Mouse (Mus musculus) liver, embryonic 12.5 days (tissue): Measurements from ENCODE around the gene Axin2. TPM values are rescaled to one million over a fixed set of nuclear protein-coding genes. Genes with fewer than 3 reads are reported as not detected.

Experiments used
- ATAC-seq: fragments of 200-750 bp; cut with Nextera tagmentation; 2 replicates; pipeline ENCODE4 v1.8.0; 2017; ENCODE audit warnings: moderate number of reproducible peaks, mild to moderate bottlenecking, moderate library complexity
- H3K27ac ChIP-seq: fragments of 300-500 bp; sonication (generic); 2 replicates; pipeline ENCODE4 v1.5.1; 2016; ENCODE audit warnings: mild to moderate bottlenecking
- H3K27me3 ChIP-seq: fragments of 300-500 bp; sonication (generic); replicated peaks from 2 replicates; pipeline ENCODE4 v1.6.1; 2016; ENCODE audit warnings: mild to moderate bottlenecking, moderate library complexity
- H3K36me3 ChIP-seq: fragments of 300-500 bp; sonication (generic); 2 replicates; pipeline ENCODE4 v1.6.1; 2016; ENCODE audit warnings: mild to moderate bottlenecking, moderate library complexity
- H3K4me1 ChIP-seq: fragments of 300-500 bp; sonication (generic); 2 replicates; pipeline ENCODE4 v1.6.1; 2016
- H3K4me2 ChIP-seq: fragments of 300-500 bp; sonication (generic); 2 replicates; pipeline ENCODE4 v1.6.1; 2016; ENCODE audit warnings: mild to moderate bottlenecking, moderate library complexity
- H3K4me3 ChIP-seq: fragments of 300-500 bp; sonication (generic); 2 replicates; pipeline ENCODE4 v1.5.1; 2016; ENCODE audit warnings: mild to moderate bottlenecking, moderate library complexity
- H3K9ac ChIP-seq: fragments of 300-500 bp; sonication (generic); 2 replicates; pipeline ENCODE4 v1.6.1; 2016; ENCODE audit warnings: mild to moderate bottlenecking, moderate library complexity
- H3K9me3 ChIP-seq: fragments of 300-500 bp; sonication (generic); replicated peaks from 2 replicates; pipeline ENCODE4 v1.6.1; 2016; ENCODE audit warnings: mild to moderate bottlenecking, moderate library complexity
- WGBS: fragments of 180-500 bp; shearing (Covaris S2); methylation state at CpG from one replicate; pipeline ENCODE4 v1.1.7; 2016; ENCODE audit not compliant: insufficient replicate concordance; 5-methylcytosine and 5-hydroxymethylcytosine counted together
- polyA plus RNA-seq: library from polyadenylated mRNA; unstranded; fragments of >200 nt; fragmentation: Nextera tagmentation; extraction: Ambion mirVana; gene quantifications from 2 replicates; pipeline ENCODE4 v1.2.1, GENCODE M21; 2016

Gene Axin2
- polyA plus RNA-seq, 1 experiment from 2014 or later: 0.41 TPM

DNA sequence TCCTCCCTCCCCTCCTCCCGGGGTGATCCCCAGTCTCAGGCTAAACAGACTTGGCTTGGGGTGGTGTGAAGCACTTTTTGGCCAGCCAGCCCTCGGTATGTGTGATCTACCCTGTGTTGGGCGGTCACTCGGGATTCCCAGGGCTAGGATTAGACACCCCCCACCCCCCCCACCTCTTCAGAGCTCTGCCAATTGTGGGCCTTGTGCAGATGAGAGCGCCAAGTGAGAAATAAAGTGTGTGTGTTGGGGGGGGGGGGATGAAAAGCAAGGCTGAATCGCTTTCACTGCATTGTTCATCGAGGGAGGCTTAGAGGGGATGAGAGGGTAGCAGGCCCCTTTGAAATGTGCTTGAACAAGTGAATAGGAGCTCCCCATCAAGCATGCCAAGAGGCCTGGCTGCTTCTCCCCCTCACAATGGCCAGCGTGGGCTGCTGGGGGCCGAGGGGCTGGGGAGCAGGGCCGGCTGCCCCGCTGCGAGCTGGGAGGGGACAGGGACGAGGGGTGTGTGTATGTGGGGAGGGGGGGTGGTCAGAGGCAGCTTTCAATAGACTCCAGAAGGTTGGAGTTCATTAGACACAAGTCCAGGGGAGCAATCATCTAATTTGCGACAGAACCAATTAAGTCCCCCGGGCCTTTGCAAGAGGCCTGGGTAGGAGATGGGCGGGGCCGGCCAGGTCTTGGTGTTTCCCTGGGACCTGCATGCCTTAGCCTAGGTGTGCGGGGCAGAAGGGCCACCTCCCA is 15.1 kb downstream of the Axin2 start:
- no peak overlapping the region for H3K4me3 ChIP-seq
- no peaks in the 10 kb centered on the region for H3K4me1 ChIP-seq
- no peak overlapping the region for H3K9ac ChIP-seq
- H3K9me3 ChIP-seq: no peaks in the 10 kb centered on the region
- no peaks in the 10 kb centered on the region for H3K27me3 ChIP-seq
- no peak overlapping the region for H3K27ac ChIP-seq
- 76% methylated on average over 18 of the region's 18 CpGs for WGBS
- ATAC-seq: no peak
- no peak overlapping the region for H3K4me2 ChIP-seq
- H3K36me3 ChIP-seq: peaks cover 21% of the 10 kb centered on the region; the same call in 1 of the 2 replicates

DNA sequence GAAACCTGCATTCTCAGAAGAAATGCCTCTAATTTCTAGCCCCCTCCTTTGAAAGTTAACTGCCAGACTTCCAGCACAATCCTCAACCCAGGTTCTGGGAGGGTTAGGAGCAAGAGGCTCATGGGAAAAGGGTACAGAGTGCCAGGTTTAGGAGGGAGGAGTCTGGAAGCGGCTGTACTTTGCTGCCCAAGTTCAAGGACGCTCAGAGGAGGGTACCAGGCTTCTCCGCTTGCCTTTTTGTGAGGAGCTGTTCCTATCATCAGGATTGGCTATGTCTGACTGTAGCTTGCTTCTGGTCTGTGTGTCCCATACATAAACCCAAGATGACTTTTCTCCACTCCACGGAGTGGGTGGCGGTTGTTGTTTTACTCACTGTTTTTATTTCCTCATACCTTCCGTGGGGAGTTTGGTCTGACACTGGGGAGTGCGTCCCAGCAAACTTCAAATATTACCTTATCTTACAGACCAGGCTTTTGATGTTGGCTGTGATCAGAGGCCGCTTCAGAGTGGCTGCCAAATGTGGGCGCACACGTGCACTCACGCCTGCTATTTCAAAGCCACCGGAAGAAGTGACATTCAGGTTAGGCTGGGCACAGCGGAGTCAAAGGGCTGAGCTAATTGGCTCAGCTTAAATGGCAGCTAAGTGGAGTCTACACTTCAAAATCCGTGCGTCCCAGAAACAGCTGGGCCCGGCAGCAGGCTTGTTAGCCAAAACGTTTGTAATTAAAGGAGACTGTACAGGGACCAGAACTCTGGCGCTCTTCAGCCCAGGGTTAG is 16.1 kb downstream of the Axin2 start:
- H3K9ac ChIP-seq: no peak overlapping the region
- H3K4me2 ChIP-seq: no peak overlapping the region
- H3K4me1 ChIP-seq: no peaks in the 10 kb centered on the region
- ATAC-seq: no peak
- 65% methylated on average over 18 of the region's 18 CpGs for WGBS
- H3K4me3 ChIP-seq: no peak overlapping the region
- H3K9me3 ChIP-seq: no peaks in the 10 kb centered on the region
- no peaks in the 10 kb centered on the region for H3K27me3 ChIP-seq
- H3K27ac ChIP-seq: no peak overlapping the region
- H3K36me3 ChIP-seq: peaks cover 21% of the 10 kb centered on the region; the same call in 1 of the 2 replicates

DNA sequence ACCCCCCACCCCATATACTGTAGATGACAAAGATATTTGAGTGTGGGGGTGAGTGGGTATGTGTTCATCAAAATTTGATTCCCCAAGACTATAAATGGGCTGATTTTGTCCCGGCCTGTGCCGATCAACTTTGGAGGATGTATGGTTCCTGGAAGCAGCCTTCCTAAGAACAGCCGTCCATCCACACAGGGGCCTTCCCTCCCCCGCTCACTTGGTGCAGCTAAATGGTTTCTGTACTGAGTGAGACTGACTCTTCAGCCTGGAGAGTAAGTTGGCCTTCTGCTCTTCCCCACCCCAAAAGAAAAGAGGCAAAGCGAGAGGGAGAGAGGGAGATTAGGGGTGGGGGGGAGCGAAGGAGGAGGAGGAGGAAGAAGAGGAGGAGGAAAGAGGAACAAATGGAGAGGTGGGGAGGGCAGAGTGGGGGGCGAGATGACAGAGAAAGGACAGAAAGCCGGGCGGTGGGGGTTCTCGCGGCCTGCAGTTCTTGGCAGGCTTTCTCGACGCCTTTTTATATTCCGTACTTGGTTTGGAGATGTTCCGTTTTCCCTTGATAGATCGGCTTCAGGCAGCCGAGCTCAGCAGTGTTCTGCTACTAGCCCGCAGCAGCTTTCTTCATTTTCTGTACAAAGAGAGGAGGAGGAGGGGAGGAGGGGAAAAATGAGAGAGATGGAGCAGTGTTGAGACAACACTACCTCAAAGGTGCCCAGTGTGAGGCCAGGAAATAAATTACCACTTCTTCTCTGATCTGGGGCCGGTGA is 20.7 kb downstream of the Axin2 start:
- Histone ChIP-seq H3K9me3 (no peaks in the 10 kb centered on the region), H3K27ac (no peak overlapping the region), H3K4me1 (no peaks in the 10 kb centered on the region), H3K4me2 (no peak overlapping the region), H3K9ac (no peak overlapping the region), H3K36me3 (peaks cover 37% of the 10 kb centered on the region), H3K27me3 (no peaks in the 10 kb centered on the region), H3K4me3 (no peak overlapping the region)
- WGBS: 66% methylated on average over 19 of the region's 19 CpGs
- no peak for ATAC-seq

DNA sequence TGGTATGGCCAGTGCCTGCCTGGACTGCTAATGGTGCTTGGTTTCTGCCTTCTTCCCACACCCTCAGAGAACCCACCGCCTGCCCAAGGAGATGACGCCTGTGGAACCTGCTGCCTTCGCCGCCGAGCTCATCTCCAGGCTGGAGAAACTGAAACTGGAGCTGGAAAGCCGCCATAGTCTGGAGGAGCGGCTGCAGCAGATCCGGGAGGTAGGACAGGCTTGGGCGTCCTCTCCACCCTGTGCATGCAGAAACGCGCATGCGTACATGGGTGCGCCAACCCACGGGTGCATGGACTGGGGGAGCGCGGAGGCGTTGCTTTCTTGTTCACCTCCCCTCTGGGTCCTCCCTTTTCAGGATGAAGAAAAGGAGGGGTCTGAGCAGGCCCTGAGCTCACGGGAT is 21.7 kb downstream of the Axin2 start:
- Histone ChIP-seq H3K4me2 (no peak overlapping the region), H3K36me3 (peaks cover 40% of the 10 kb centered on the region), H3K27ac (no peak overlapping the region), H3K4me3 (no peak overlapping the region), H3K9me3 (no peaks in the 10 kb centered on the region), H3K27me3 (no peaks in the 10 kb centered on the region), H3K4me1 (no peaks in the 10 kb centered on the region), H3K9ac (no peak overlapping the region)
- ATAC-seq: no peak
- 86% methylated on average over 18 of the region's 18 CpGs for WGBS

DNA sequence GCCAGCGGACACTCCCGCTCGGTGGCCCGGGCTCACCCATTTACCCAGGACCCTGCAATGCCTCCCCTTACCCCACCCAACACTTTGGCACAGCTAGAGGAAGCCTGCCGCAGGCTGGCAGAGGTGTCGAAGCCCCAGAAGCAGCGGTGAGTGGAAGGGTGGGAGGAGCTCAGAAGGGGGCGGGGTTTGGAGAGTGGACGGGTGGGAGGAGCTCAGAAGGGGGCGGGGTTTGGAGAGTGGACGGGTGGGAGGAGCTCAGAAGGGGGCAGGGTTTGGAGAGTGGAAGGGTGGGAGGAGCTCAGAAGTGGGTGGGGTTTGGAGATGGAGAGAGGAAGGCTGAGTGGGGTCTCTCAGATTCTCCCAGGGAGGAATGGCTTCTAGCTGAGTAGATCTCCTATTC is 23.6 kb downstream of the Axin2 start:
- Histone ChIP-seq H3K27me3 (no peaks in the 10 kb centered on the region), H3K4me3 (no peak overlapping the region), H3K4me2 (no peak overlapping the region), H3K9me3 (no peaks in the 10 kb centered on the region), H3K9ac (no peak overlapping the region), H3K27ac (no peak overlapping the region), H3K36me3 (peaks cover 43% of the 10 kb centered on the region), H3K4me1 (no peaks in the 10 kb centered on the region)
- 72% methylated on average over 11 of the region's 11 CpGs for WGBS
- no peak for ATAC-seq

DNA sequence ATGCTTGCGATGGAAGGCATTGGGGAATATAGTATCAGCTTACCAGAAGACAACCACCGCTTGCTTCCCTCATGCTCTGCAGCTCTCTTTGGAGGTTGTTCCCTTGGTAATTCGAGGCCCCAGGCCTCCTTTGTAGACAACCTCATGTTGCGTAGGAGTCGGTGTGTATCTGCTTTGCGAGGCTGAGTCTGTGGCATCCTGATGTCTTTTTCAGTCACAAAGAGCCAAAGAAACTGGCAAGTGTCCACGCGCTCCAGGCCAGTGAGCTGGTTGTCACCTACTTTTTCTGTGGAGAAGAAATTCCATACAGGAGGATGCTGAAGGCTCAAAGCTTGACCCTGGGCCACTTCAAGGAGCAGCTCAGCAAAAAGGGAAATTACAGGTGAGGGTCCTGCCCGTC is 25.5 kb downstream of the Axin2 start:
- H3K27ac ChIP-seq: no peak overlapping the region
- H3K36me3 ChIP-seq: peaks cover 35% of the 10 kb centered on the region

DNA sequence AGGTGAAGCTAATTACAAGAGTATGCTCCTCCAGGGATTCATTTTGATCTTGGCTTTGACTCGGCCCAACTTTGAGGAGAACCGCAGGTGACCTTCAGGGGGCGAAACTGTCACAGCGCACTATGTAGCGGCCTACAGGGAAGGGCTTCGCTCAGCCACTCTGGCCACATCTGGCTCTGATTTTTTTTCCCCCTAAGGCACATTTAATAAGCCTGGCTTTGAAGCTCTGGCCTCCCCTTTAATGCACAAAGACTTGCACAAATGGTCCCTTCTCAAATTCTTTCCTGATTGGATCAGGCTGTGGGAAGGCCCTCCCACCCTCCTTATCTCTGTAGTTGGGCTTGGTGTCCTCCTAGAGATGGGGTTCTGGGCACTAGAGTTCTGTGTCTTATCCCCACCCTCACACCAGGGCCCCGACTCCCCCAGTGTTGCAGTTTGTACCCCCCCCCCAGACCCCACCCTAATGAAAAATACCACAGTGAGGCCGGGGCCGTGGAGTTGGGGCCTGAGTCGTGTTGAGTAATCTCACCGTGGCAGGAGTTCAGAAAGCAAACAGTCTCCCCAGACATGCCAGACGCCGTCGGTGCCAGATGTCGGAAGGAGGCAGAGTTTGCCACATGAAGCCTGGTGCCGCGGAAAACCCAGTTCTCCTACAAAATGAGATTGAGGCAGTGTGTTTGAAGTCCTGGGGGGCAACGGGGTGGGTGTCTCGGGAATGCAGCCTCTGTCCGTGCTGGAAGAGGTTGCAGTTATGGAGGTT is 27.5 kb downstream of the Axin2 start:
- no peaks in the 10 kb centered on the region for H3K4me1 ChIP-seq
- peaks cover 24% of the 10 kb centered on the region for H3K36me3 ChIP-seq
- WGBS: 71% methylated on average over 20 of the region's 20 CpGs
- H3K4me2 ChIP-seq: no peak overlapping the region
- no peak overlapping the region for H3K9ac ChIP-seq
- ATAC-seq: no peak
- H3K27ac ChIP-seq: no peak overlapping the region
- no peaks in the 10 kb centered on the region for H3K27me3 ChIP-seq
- no peak overlapping the region for H3K4me3 ChIP-seq
- H3K9me3 ChIP-seq: no peaks in the 10 kb centered on the region

More for the DNA sequence above, 25.5 kb downstream of the Axin2 start:
- WGBS: 77% methylated on average over 9 of the region's 9 CpGs
- no peak overlapping the region for H3K4me2 ChIP-seq
- no peak for ATAC-seq
- no peaks in the 10 kb centered on the region for H3K27me3 ChIP-seq
- H3K4me1 ChIP-seq: no peaks in the 10 kb centered on the region
- H3K9me3 ChIP-seq: no peaks in the 10 kb centered on the region
- no peak overlapping the region for H3K4me3 ChIP-seq
- no peak overlapping the region for H3K9ac ChIP-seq

DNA sequence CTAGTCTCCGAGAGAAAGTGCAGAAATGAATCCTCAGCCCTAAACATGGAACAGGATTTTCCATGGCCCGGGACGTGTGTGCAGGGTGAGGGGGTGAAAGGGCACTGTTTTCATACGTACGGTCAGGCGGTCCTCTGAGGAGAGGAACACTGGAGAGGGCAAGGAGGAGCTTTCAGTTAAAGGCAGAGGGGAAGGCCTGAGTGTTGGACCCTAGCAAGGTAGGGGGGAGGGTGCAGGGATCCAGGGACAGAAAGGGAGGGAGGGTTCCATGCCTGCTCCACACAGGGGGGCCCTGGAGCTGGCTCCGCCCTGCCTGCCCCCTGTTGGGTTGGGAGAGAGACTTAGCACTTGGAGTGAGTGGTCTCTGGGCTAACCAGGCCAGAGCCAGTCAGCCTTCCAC is 28.4 kb downstream of the Axin2 start:
- no peaks in the 10 kb centered on the region for H3K9me3 ChIP-seq
- H3K4me3 ChIP-seq: no peak overlapping the region
- 77% methylated on average over 7 of the region's 7 CpGs for WGBS
- H3K4me2 ChIP-seq: no peak overlapping the region
- no peak for ATAC-seq
- H3K27me3 ChIP-seq: no peaks in the 10 kb centered on the region
- no peaks in the 10 kb centered on the region for H3K4me1 ChIP-seq
- H3K27ac ChIP-seq: no peak overlapping the region
- H3K9ac ChIP-seq: no peak overlapping the region
- peaks cover 19% of the 10 kb centered on the region; the same call in 1 of the 2 replicates for H3K36me3 ChIP-seq

DNA sequence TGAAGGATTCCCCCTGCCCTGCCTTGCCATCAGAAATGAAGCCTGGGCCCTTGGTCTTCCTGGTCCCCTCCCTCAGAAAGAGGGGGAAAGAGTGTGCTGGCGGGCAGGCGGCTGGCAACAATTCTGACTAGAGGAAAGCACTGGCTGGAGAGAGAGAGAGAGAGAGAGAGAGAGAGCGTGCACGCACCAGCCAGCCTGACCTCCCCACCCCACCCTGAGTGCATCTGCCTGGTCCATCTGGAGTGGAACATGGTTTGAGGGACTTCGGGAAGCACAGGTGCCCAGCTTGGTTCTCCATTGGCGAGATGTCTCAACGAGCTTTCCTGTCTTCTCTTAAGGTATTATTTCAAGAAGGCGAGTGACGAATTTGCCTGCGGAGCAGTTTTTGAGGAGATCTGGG is 28.8 kb downstream of the Axin2 start:
- Histone ChIP-seq H3K36me3 (0 out of 2 replicates have a peak, but pooled peaks cover 15% of the 10 kb centered on the region), H3K4me3 (no peak overlapping the region), H3K27me3 (no peaks in the 10 kb centered on the region), H3K4me1 (no peaks in the 10 kb centered on the region), H3K9ac (no peak overlapping the region), H3K27ac (no peak overlapping the region), H3K4me2 (no peak overlapping the region), H3K9me3 (no peaks in the 10 kb centered on the region)
- 82% methylated on average over 10 of the region's 10 CpGs for WGBS
- no peak for ATAC-seq

DNA sequence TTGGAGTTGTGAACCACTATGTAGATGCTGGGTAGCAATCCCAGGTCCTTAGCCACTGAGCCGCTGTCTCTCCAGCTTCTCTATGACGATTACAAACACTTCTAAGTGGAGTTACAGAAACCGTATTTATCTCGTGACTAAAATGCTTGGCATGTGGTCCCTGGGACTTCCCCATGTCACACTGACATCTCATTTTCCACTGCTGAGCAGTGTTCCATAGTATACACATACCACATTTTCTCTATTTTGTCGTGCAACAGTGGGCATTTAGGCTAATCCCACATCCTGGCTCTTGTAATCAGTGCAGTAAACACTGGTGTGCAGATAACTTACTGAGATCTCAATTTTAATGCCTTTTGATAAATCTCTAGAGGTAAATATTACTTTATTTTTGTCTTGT is 32.2 kb downstream of the Axin2 start:
- no peak overlapping the region for H3K27ac ChIP-seq
- no peak for ATAC-seq
- H3K9ac ChIP-seq: no peak overlapping the region
- H3K4me1 ChIP-seq: no peaks in the 10 kb centered on the region
- no peak overlapping the region for H3K4me3 ChIP-seq
- H3K27me3 ChIP-seq: no peaks in the 10 kb centered on the region
- no peak overlapping the region for H3K4me2 ChIP-seq
- 60% methylated on average over 5 of the region's 5 CpGs for WGBS
- no peaks in the 10 kb centered on the region for H3K9me3 ChIP-seq
- H3K36me3 ChIP-seq: no peaks in the 10 kb centered on the region

DNA sequence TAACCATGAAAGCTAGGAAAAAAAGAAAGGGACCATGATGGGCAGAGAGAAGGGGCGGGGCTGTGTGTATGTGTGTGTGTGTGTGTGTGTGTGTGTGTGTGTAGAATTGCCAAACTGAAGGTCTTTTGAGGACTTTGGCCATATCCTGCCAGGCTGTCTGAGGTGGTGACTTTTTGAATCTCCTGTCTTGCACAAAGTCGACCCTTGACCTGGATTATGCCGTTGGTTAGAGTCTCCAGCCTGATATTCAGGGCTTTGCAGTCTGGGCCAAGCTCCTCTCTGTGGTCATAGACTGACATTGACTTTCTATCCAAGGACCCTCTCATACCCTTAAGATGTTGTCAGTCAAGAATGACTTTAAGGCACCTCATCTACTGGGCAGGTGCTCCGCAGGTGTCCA is 35.8 kb downstream of the Axin2 start:
- Histone ChIP-seq H3K9me3 (no peaks in the 10 kb centered on the region), H3K36me3 (no peaks in the 10 kb centered on the region), H3K27ac (no peak overlapping the region), H3K9ac (no peak overlapping the region), H3K4me3 (no peak overlapping the region), H3K27me3 (no peaks in the 10 kb centered on the region), H3K4me2 (no peak overlapping the region), H3K4me1 (no peaks in the 10 kb centered on the region)
- ATAC-seq: no peak
- 86% methylated on average over 4 of the region's 4 CpGs for WGBS
